Mouse (Mus musculus) yolk sac, embryonic 10.5 days (tissue): ENCODE results near the gene Ing4.

Source experiments
- DNase-seq: peaks from one replicate; pipeline ENCODE4 v3.0.0-alpha.2; 2017; ENCODE audit warnings: low spot score

The Ing4 gene

GRCm38 (mm10) chr6:125092372-125092771 is 52.8 kb downstream of the Ing4 start:
- DNase-seq: no peak

DNA sequence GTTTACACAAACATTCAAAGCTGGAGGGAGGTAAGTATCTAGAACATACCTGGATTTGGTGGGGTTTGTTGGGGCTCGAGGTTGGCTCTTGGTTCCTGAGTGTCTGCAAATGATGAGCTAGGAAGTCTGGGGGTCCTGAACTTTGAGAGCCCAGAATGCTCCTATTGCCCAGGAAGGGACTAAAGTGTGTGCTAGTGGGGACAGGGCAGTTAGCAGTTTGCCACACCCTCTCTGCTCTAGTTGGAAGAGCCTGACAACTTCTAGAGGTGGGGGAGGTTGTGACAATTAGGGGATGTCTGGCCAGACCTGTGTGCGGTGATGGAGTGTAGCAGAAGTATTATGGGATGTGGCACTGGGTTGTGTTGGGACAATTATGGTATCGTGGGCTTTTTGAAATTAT is 55.3 kb downstream of the Ing4 start:
- peak; percentile 16 for DNase-seq

- DNase-seq: peak; percentile 93
Observed at GRCm38 (mm10) chr6:125095391-125096278, 56.1 kb downstream of the Ing4 start, which contains the start of gene Chd4. Chd4 (plus strand) TSS chr6:125095981.

DNA sequence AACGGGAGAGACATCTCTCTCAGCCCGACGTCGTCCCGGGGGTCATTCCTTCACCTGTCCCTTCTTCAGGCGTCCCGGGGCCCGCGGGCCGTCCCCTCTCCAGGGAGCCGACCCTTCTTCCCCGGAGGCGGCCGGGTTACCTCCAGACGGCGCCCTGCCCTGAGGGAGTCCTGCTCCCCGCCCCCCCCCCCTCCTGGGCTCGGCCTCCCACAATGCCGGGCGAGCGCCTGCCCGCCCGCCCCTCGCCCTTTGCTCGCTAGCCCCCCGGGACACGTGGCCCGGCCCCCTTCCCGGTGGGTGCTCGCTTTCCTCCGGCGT is 56.7 kb downstream of the Ing4 start:
- no peak for DNase-seq

GRCm38 (mm10) chr6:125096597-125097345 is 57.2 kb downstream of the Ing4 start:
- DNase-seq: peak; percentile 77

GRCm38 (mm10) chr6:125097346-125097689 is 57.8 kb downstream of the Ing4 start:
- DNase-seq: no peak

- DNase-seq: no peak
Observed at GRCm38 (mm10) chr6:125097951-125098350, 58.4 kb downstream of the Ing4 start.

DNA sequence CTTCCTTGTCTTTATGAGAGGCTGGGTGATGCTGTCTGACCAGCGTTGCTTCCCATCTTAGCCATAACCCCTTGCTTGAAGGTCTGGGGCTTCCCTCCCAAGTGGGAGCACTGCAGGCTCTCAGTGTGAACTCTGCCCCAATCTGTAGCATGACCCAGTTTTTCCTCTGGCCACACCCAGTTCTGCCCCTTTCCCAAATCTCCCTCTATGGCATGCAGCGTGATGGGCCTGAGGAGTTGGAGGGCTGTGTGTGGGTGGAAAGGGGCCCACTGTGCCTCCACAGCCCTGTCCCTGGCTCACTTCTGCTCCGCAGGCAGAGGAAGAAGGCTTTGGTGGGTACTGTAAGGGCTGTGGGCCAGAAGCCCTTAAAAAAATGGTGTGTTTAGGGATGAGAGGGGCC is 59.0 kb downstream of the Ing4 start:
- DNase-seq: no peak
